Mouse (Mus musculus) liver, embryonic 14.5 days (tissue): Measurements from ENCODE around the gene Apobec3. TPM values are rescaled to one million over a fixed set of nuclear protein-coding genes. Genes with fewer than 3 reads are reported as not detected.
"Not testable (repeated sequence)": the region's sequence is repeated elsewhere in the genome, so short reads cannot be mapped to it uniquely, and the experiment has no call there.

Experiments used
- ATAC-seq: fragments of 200-750 bp; cut with Nextera tagmentation; 2 replicates; pipeline ENCODE4 v1.8.0; 2017; ENCODE audit warnings: moderate number of reproducible peaks, mild to moderate bottlenecking, moderate library complexity; ENCODE audit not compliant: insufficient read depth
- DNase-seq, 3 experiments: peaks; one replicate each; pipeline ENCODE4 v3.0.0-alpha.2; 2012 to 2013; ENCODE audit warnings: low read depth in 3 of 3, low spot score in 3 of 3
- H3K27ac ChIP-seq: fragments of 300-500 bp; sonication (generic); 2 replicates; pipeline ENCODE4 v1.5.1; 2014; ENCODE audit warnings: moderate library complexity, mild to moderate bottlenecking, control low read depth, inconsistent platforms
- H3K27me3 ChIP-seq: fragments of 300-500 bp; sonication (generic); 2 replicates; pipeline ENCODE4 v1.6.1; 2014; ENCODE audit warnings: mild to moderate bottlenecking, low read length, moderate library complexity; ENCODE audit not compliant: control insufficient read depth, insufficient read depth
- H3K36me3 ChIP-seq: fragments of 300-500 bp; sonication (generic); replicated peaks from 2 replicates; pipeline ENCODE4 v1.6.1; 2014; ENCODE audit warnings: low read depth; ENCODE audit not compliant: control insufficient read depth, insufficient read depth
- H3K4me1 ChIP-seq, 2 experiments: fragments of 200-500 bp in 1 of 2; fragments of 300-500 bp in 1 of 2; sonication (generic) in 1 of 2; replicated peaks; 2 replicates each; pipeline ENCODE4 v1.6.1; 2012 to 2014; ENCODE audit warnings: antibody characterized with exemption in 1 of 2, inconsistent platforms in 1 of 2, low read length in 1 of 2; ENCODE audit not compliant: control insufficient read depth in 2 of 2, insufficient read depth in 2 of 2
- H3K4me2 ChIP-seq: fragments of 300-500 bp; sonication (generic); 2 replicates; pipeline ENCODE4 v1.6.1; 2014; ENCODE audit warnings: low read depth, mild to moderate bottlenecking, control low read depth, moderate library complexity
- H3K4me3 ChIP-seq, 2 experiments: fragments of 200-500 bp in 1 of 2; fragments of 300-500 bp in 1 of 2; sonication (generic) in 1 of 2; 2 replicates each; pipeline ENCODE4 v1.5.1; 2012 to 2014; ENCODE audit warnings: low read depth in 2 of 2, low read length in 2 of 2, mild to moderate bottlenecking in 2 of 2, control low read depth in 1 of 2, inconsistent platforms in 1 of 2, moderate library complexity in 1 of 2; ENCODE audit not compliant: insufficient read depth in 1 of 2
- H3K9ac ChIP-seq: fragments of 300-500 bp; sonication (generic); replicated peaks from 2 replicates; pipeline ENCODE4 v1.6.1; 2014; ENCODE audit warnings: mild to moderate bottlenecking, control low read depth, moderate library complexity
- H3K9me3 ChIP-seq: fragments of 300-500 bp; sonication (generic); 2 replicates; pipeline ENCODE4 v1.6.1; 2016; ENCODE audit warnings: low read length, mixed read lengths; ENCODE audit not compliant: control insufficient read depth
- CTCF ChIP-seq: IDR thresholded peaks from 2 replicates; pipeline ENCODE4 v1.5.1; 2016; ENCODE audit warnings: antibody characterized with exemption, low read depth, control low read depth
- EP300 ChIP-seq: IDR thresholded peaks from 2 replicates; pipeline ENCODE4 v1.6.1; 2016; ENCODE audit warnings: antibody characterized with exemption, low read depth
- WGBS: fragments of 180-500 bp; shearing (Covaris S2); extraction: QIAGEN DNeasy Blood & Tissue Kit; methylation state at CpG from one replicate; pipeline ENCODE4 v1.1.7; 2014; ENCODE audit not compliant: insufficient replicate concordance; 5-methylcytosine and 5-hydroxymethylcytosine counted together
- polyA plus RNA-seq, 2 experiments: library from polyadenylated mRNA; depleted of rRNA in 1 of 2; stranded (reverse) in 1 of 2; unstranded in 1 of 2; fragments of >200 nt; fragmentation: Nextera tagmentation in 1 of 2; extraction: Ambion mirVana in 1 of 2; gene quantifications; 2 replicates each; pipeline versions ENCODE4 v1.2.1 to v1.2.3; 2012 to 2014

Apobec3 gene
- polyA plus RNA-seq, 2 experiments, result 29.8 to 34.3 TPM

DNA sequence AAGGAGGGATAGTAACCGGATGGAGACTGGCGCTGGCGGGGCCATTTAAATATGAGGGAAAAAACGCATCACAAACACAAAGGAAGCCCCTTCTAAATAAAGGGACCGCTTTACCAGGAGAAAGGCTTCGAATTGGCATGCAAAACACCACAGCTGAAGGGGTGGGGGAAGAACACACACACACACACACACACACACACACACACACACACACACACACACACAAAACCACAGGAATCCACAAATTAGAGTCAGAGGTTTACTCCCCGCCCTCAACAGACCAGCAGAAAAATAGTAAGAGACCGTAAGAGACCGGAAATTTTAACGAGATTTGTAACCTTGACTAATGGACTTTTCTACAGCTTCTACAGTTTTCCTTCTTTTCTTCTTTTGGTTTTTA lies 43.3 kb downstream of the Apobec3 start:
- no peak for ATAC-seq
- H3K4me3 ChIP-seq, result no peak overlapping the region
- DNase-seq, result no peak
- H3K9me3 ChIP-seq, result no peaks in the 10 kb centered on the region
- H3K36me3 ChIP-seq, result no peaks in the 10 kb centered on the region
- TF ChIP-seq EP300 (no peak), CTCF (no peak)
- H3K27ac ChIP-seq, result no peak overlapping the region
- peaks cover 6 to 7% of the 10 kb centered on the region in 2 experiments for H3K4me1 ChIP-seq
- peaks cover 46% of the 10 kb centered on the region for H3K27me3 ChIP-seq
- H3K4me2 ChIP-seq, result no peak overlapping the region
- 3% methylated on average over 10 of the region's 10 CpGs for WGBS
- H3K9ac ChIP-seq, result no peak overlapping the region

DNA sequence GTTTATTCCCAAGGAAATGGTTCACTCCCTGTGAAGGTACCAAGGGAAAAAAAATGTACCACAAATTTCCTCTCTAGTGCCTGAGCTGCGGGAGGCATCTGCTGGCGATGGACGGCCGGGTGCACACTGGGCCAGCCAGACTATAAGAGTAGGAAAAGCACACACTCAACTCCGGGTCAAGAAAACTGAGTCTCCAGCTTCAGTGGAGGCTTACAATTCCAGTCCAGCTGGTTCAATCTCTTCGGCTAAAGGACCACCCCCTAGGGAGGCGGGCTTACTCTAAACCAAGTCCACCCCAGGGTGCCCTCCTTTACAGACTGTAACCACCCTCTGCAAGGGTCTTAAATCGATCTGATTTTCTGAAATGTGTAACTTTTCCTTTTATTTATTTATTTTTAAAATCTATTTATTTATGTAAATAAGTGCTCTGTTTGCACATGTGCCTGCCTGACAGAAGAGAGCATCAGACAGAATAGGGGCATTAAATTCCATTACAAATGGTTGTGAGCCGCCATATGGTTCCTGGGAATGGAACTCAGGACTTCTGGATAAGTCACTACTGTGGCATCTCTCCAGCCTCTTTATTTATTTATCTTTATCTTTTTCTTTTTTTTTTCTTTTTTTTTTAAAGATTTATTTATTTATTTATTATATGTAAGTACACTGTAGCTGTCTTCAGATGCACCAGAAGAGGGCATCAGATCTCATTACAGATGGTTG lies 44.4 kb downstream of the Apobec3 start:
- no peak overlapping the region for H3K27ac ChIP-seq
- no peak overlapping the region for H3K9ac ChIP-seq
- no peak for ATAC-seq
- H3K27me3 ChIP-seq, result peaks cover 46% of the 10 kb centered on the region
- no peak overlapping the region for H3K4me2 ChIP-seq
- no peaks in the 10 kb centered on the region for H3K36me3 ChIP-seq
- no peaks in the 10 kb centered on the region for H3K9me3 ChIP-seq
- DNase-seq, result no peak
- no peak overlapping the region for H3K4me3 ChIP-seq
- H3K4me1 ChIP-seq, result peaks cover 6 to 7% of the 10 kb centered on the region in 2 experiments
- 40% methylated on average over 9 of the region's 9 CpGs for WGBS
- TF ChIP-seq CTCF (no peak), EP300 (no peak)

GRCm38 (mm10) chr15:79936374-79936751 lies 44.9 kb downstream of the Apobec3 start:
- H3K36me3 ChIP-seq, result no peaks in the 10 kb centered on the region
- H3K4me3 ChIP-seq, result no peak overlapping the region
- no peaks in the 10 kb centered on the region for H3K9me3 ChIP-seq
- no peak for DNase-seq
- no peak overlapping the region for H3K4me2 ChIP-seq
- no peak for ATAC-seq
- H3K9ac ChIP-seq, result no peak overlapping the region
- peaks cover 46% of the 10 kb centered on the region for H3K27me3 ChIP-seq
- WGBS, result 56% methylated on average over 7 of the region's 7 CpGs
- no peak overlapping the region for H3K27ac ChIP-seq
- H3K4me1 ChIP-seq, result peaks cover 6 to 7% of the 10 kb centered on the region in 2 experiments
- TF ChIP-seq EP300 (no peak), CTCF (no peak)

- H3K27ac ChIP-seq, result no peak overlapping the region
- no peak overlapping the region for H3K4me2 ChIP-seq
- H3K4me1 ChIP-seq, result no peaks in the 10 kb centered on the region
- WGBS, result 75% methylated on average over 12 of the region's 12 CpGs
- ATAC-seq (no peak), DNase-seq (no peak)
- no peaks in the 10 kb centered on the region for H3K9me3 ChIP-seq
- H3K9ac ChIP-seq, result no peak overlapping the region
- no peaks in the 10 kb centered on the region for H3K36me3 ChIP-seq
- H3K4me3 ChIP-seq, result no peak overlapping the region
- no peak for TF ChIP-seq EP300
- TF ChIP-seq CTCF, result no peak
- H3K27me3 ChIP-seq, result peaks cover 27% of the 10 kb centered on the region
These were observed 47.6 kb downstream of the Apobec3 start for GRCm38 (mm10) chr15:79939020-79939419.

DNA sequence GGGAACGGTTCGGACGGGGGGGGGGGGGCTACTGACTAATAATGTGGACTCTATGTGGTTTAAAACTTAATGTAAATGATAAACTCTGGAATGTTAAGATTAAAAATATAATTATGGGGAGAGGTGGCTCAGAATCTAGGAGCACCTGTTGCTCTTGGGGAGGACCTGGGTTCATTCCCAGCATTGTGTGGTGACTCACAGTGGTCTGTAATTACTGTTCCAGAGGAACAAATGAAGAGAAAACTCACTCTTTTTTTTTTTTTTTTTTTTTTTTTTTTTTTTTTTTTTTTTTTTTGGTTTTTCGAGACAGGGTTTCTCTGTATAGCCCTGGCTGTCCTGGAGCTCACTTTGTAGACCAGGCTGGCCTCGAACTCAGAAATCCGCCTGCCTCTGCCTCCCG lies 48.0 kb downstream of the Apobec3 start:
- not testable (repeated sequence) for H3K9me3 ChIP-seq, H3K36me3 ChIP-seq, DNase-seq, H3K4me2 ChIP-seq, H3K4me1 ChIP-seq, H3K27ac ChIP-seq, H3K9ac ChIP-seq, ATAC-seq, H3K4me3 ChIP-seq
- 71% methylated on average over 6 of the region's 7 CpGs for WGBS
- H3K27me3 ChIP-seq, result peaks cover 22% of the 10 kb centered on the region
